Mouse (Mus musculus) midbrain, postnatal 0 days (tissue): Measurements from ENCODE around the gene Llph. TPM values are rescaled to one million over a fixed set of nuclear protein-coding genes. Genes with fewer than 3 reads are reported as not detected.

Experiments
- ATAC-seq: fragments of 200-750 bp; cut with Nextera tagmentation; 2 replicates; pipeline ENCODE4 v1.8.0; 2017; ENCODE audit warnings: moderate number of reproducible peaks, mild to moderate bottlenecking, moderate TSS enrichment, moderate library complexity; ENCODE audit not compliant: low FRiP score
- DNase-seq: peaks from one replicate; pipeline ENCODE4 v3.0.0-alpha.2; 2015; ENCODE audit warnings: low spot score
- H3K27ac ChIP-seq: fragments of 300-500 bp; sonication (generic); 2 replicates; pipeline ENCODE4 v1.5.1; 2014; ENCODE audit warnings: low read depth, mild to moderate bottlenecking, low read length, mixed read lengths
- H3K27me3 ChIP-seq: fragments of 300-500 bp; sonication (generic); 2 replicates; pipeline ENCODE4 v1.6.1; 2014; ENCODE audit warnings: low read length, control low read depth, mixed read lengths; ENCODE audit not compliant: insufficient read depth
- H3K36me3 ChIP-seq: fragments of 300-500 bp; sonication (generic); 2 replicates; pipeline ENCODE4 v1.6.1; 2014; ENCODE audit warnings: low read length, control low read depth, mixed read lengths; ENCODE audit not compliant: insufficient read depth
- H3K4me1 ChIP-seq: fragments of 300-500 bp; sonication (generic); 2 replicates; pipeline ENCODE4 v1.6.1; 2014; ENCODE audit warnings: mild to moderate bottlenecking, control low read depth, antibody characterized with exemption, low read length, mixed read lengths; ENCODE audit not compliant: insufficient read depth
- H3K4me2 ChIP-seq: fragments of 300-500 bp; sonication (generic); 2 replicates; pipeline ENCODE4 v1.6.1; 2014; ENCODE audit warnings: low read depth, mild to moderate bottlenecking, low read length, mixed read lengths; ENCODE audit not compliant: poor library complexity, severe bottlenecking
- H3K4me3 ChIP-seq: fragments of 300-500 bp; sonication (generic); 2 replicates; pipeline ENCODE4 v1.5.1; 2014; ENCODE audit warnings: low read depth, mild to moderate bottlenecking, low read length, moderate library complexity
- H3K9ac ChIP-seq: fragments of 300-500 bp; sonication (generic); replicated peaks from 2 replicates; pipeline ENCODE4 v1.6.1; 2014; ENCODE audit warnings: mild to moderate bottlenecking, low read length, moderate library complexity, mixed read lengths; ENCODE audit not compliant: poor library complexity, severe bottlenecking
- H3K9me3 ChIP-seq: fragments of 300-500 bp; sonication (generic); 2 replicates; pipeline ENCODE4 v1.6.1; 2016; ENCODE audit warnings: low read length, control low read depth
- CTCF ChIP-seq: IDR thresholded peaks from 2 replicates; pipeline ENCODE4 v1.5.1; 2016; ENCODE audit warnings: antibody characterized with exemption, mild to moderate bottlenecking
- WGBS: fragments of 180-500 bp; shearing (Covaris S2); extraction: QIAGEN DNeasy Blood & Tissue Kit; methylation state at CpG from one replicate; pipeline ENCODE4 v1.1.7; 2014; 5-methylcytosine and 5-hydroxymethylcytosine counted together
- polyA plus RNA-seq: library from polyadenylated mRNA; unstranded; fragments of >200 nt; fragmentation: Nextera tagmentation; extraction: Ambion mirVana; gene quantifications from 2 replicates; pipeline ENCODE4 v1.2.1, GENCODE M21; 2015
- total RNA-seq: library from RNA; depleted of rRNA; stranded (reverse); fragments of >200 nt; gene quantifications from 2 replicates; pipeline ENCODE4 v1.2.3, GENCODE M21; 2014

Llph gene
- total and polyA plus RNA-seq, 2 experiments from 2014 or later: 4.0 to 40.1 TPM

- DNase-seq: no peak
- WGBS: 82% methylated on average over 12 of the region's 12 CpGs
- TF ChIP-seq CTCF: no peak
Observed at GRCm38 (mm10) chr10:120267790-120268189, 40.9 kb downstream of the Llph start.

GRCm38 (mm10) chr10:120269946-120270345 lies 43.1 kb downstream of the Llph start:
- ATAC-seq (no peak), DNase-seq (no peak)
- H3K27me3 ChIP-seq: no peaks in the 10 kb centered on the region
- H3K27ac ChIP-seq: no peak overlapping the region
- H3K36me3 ChIP-seq: no peaks in the 10 kb centered on the region
- no peak for TF ChIP-seq CTCF
- H3K9me3 ChIP-seq: no peaks in the 10 kb centered on the region
- no peak overlapping the region for H3K4me3 ChIP-seq
- peaks cover 3% of the 10 kb centered on the region; the same call in 1 of the 2 replicates for H3K4me1 ChIP-seq
- H3K4me2 ChIP-seq: no peak overlapping the region
- 93% methylated on average over 13 of the region's 13 CpGs for WGBS
- no peak overlapping the region for H3K9ac ChIP-seq

More at GRCm38 (mm10) chr10:120267790-120268189, 40.9 kb downstream of the Llph start:
- H3K36me3 ChIP-seq: no peaks in the 10 kb centered on the region
- H3K9me3 ChIP-seq: no peaks in the 10 kb centered on the region
- no peak overlapping the region for H3K27ac ChIP-seq
- H3K4me3 ChIP-seq: no peak overlapping the region
- H3K4me1 ChIP-seq: peaks cover 3% of the 10 kb centered on the region; the same call in 1 of the 2 replicates
- H3K27me3 ChIP-seq: no peaks in the 10 kb centered on the region
- H3K9ac ChIP-seq: no peak overlapping the region
- no peak overlapping the region for H3K4me2 ChIP-seq
- ATAC-seq: no peak

GRCm38 (mm10) chr10:120270777-120271176 lies 43.9 kb downstream of the Llph start:
- Histone ChIP-seq H3K4me2 (no peak overlapping the region), H3K27me3 (no peaks in the 10 kb centered on the region), H3K9me3 (no peaks in the 10 kb centered on the region), H3K4me3 (no peak overlapping the region), H3K36me3 (no peaks in the 10 kb centered on the region), H3K4me1 (peaks cover 3% of the 10 kb centered on the region; the same call in 1 of the 2 replicates), H3K9ac (no peak overlapping the region), H3K27ac (no peak overlapping the region)
- 84% methylated on average over 4 of the region's 4 CpGs for WGBS
- peak; percentile 44 for DNase-seq
- TF ChIP-seq CTCF: peak; percentile 74
- ATAC-seq: no peak

GRCm38 (mm10) chr10:120271318-120271717 lies 44.4 kb downstream of the Llph start:
- ATAC-seq (no peak), DNase-seq (no peak)
- Histone ChIP-seq H3K27me3 (no peaks in the 10 kb centered on the region), H3K4me1 (peaks cover 3% of the 10 kb centered on the region; the same call in 1 of the 2 replicates), H3K4me3 (no peak overlapping the region), H3K4me2 (peak overlapping the region; percentile 53), H3K9me3 (no peaks in the 10 kb centered on the region), H3K9ac (no peak overlapping the region), H3K36me3 (no peaks in the 10 kb centered on the region), H3K27ac (no peak overlapping the region)
- WGBS: 55% methylated on average over 6 of the region's 6 CpGs
- no peak for TF ChIP-seq CTCF

GRCm38 (mm10) chr10:120271879-120272269 lies 45.0 kb downstream of the Llph start:
- no peaks in the 10 kb centered on the region for H3K27me3 ChIP-seq
- TF ChIP-seq CTCF: no peak
- H3K9ac ChIP-seq: peak overlapping the region; percentile 5; the same call in 1 of the 2 replicates
- H3K27ac ChIP-seq: no peak overlapping the region
- no peak for DNase-seq
- ATAC-seq: no peak
- peak overlapping the region; percentile 53 for H3K4me2 ChIP-seq
- 6% methylated on average over 10 of the region's 11 CpGs for WGBS
- peaks cover 3% of the 10 kb centered on the region; the same call in 1 of the 2 replicates for H3K4me1 ChIP-seq
- no peaks in the 10 kb centered on the region for H3K36me3 ChIP-seq
- H3K9me3 ChIP-seq: no peaks in the 10 kb centered on the region
- peak overlapping the region; percentile 22 for H3K4me3 ChIP-seq

- Histone ChIP-seq H3K9ac (peak overlapping the region; percentile 5; the same call in 1 of the 2 replicates), H3K36me3 (no peaks in the 10 kb centered on the region), H3K4me3 (peak overlapping the region; percentile 22), H3K27me3 (no peaks in the 10 kb centered on the region), H3K4me2 (peak overlapping the region; percentile 53), H3K27ac (no peak overlapping the region), H3K4me1 (peaks cover 3% of the 10 kb centered on the region; the same call in 1 of the 2 replicates), H3K9me3 (no peaks in the 10 kb centered on the region)
- ATAC-seq (no peak), DNase-seq (peak; percentile 59)
- TF ChIP-seq CTCF: no peak; the same call in 1 of the 2 replicates
- WGBS: 5% methylated on average over 19 of the region's 19 CpGs
Observed at GRCm38 (mm10) chr10:120272270-120272883, 45.5 kb downstream of the Llph start.
